Mouse (Mus musculus): ENCODE results near the gene Serpinb9e. TPM values are rescaled to one million over a fixed set of nuclear protein-coding genes. Genes with fewer than 3 reads are reported as not detected.
"Not testable (repeated sequence)": the region's sequence is repeated elsewhere in the genome, so short reads cannot be mapped to it uniquely, and the experiment has no call there.

The Serpinb9e gene
- 0.07 TPM in 1 of 2 replicates, not detected in the other for polyA plus RNA-seq (2015; fragmentation: Nextera tagmentation; extraction: Ambion mirVana)

DNA sequence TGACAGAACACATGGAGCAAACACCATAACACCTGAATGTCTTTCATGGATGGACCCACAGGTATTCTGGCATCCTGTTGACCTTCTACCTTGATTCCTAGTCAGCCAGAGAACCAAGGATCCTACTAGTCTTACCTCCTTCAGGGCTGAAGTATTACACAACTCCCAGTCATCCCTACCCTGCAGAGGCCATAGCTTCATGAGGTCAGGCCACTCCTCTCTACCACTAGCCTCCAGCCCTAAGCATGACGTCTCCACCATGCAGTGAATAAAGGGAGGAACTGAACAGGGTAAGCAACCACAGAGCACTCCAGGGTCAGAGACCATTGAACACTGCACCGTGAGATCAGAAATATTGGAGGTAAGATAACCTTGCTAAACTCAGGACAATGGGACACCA lies at the start of gene Serpinb9e:
Gene Serpinb9e, plus strand, starts transcription at position 301 of the 400 bp plus-strand sequence.
- not testable (repeated sequence) for DNase-seq (ENCODE audit: low spot score)

- no peak for DNase-seq (ENCODE audit: low spot score)
Measured at GRCm38 (mm10) chr13:33199740-33200139, 49.7 kb upstream of the Serpinb9e start.

GRCm38 (mm10) chr13:33308631-33309030 lies 59.2 kb downstream of the Serpinb9e start:
- not testable (repeated sequence) for DNase-seq (ENCODE audit: low spot score)

Other genes with a start within 250 kb of the Serpinb9e start
- gene Serpinb9, start 246.4 kb upstream of the Serpinb9e start, polyA plus RNA-seq (2015; fragmentation: Nextera tagmentation; extraction: Ambion mirVana): 12.6 and 12.9 TPM in 2 replicates
- gene Serpinb9b, start 222.2 kb upstream of the Serpinb9e start, polyA plus RNA-seq (2015; fragmentation: Nextera tagmentation; extraction: Ambion mirVana): 0.45 and 0.57 TPM in 2 replicates
- gene Serpinb1b, start 171.0 kb upstream of the Serpinb9e start, polyA plus RNA-seq (2015; fragmentation: Nextera tagmentation; extraction: Ambion mirVana): 0.73 and 0.85 TPM in 2 replicates
- 0.17 TPM in 1 of 2 replicates, not detected in the other for gene Serpinb9c, start 89.9 kb upstream of the Serpinb9e start, polyA plus RNA-seq (2015; fragmentation: Nextera tagmentation; extraction: Ambion mirVana)
- gene Serpinb9d, start 56.7 kb upstream of the Serpinb9e start, polyA plus RNA-seq (2015; fragmentation: Nextera tagmentation; extraction: Ambion mirVana): 0.14 and 0.17 TPM in 2 replicates
- not detected in 2 replicates for gene Serpinb9f, start 74.5 kb downstream of the Serpinb9e start, polyA plus RNA-seq (2015; fragmentation: Nextera tagmentation; extraction: Ambion mirVana)
- gene Gm11397, start 146.1 kb downstream of the Serpinb9e start, polyA plus RNA-seq (2015; fragmentation: Nextera tagmentation; extraction: Ambion mirVana): not detected in 2 replicates
- gene Serpinb9g, start 235.2 kb downstream of the Serpinb9e start, polyA plus RNA-seq (2015; fragmentation: Nextera tagmentation; extraction: Ambion mirVana): not detected in 2 replicates

Data from thymus, postnatal 0 days (tissue).